Mouse (Mus musculus): ENCODE measurements around the gene Mybbp1a. TPM values are rescaled to one million over a fixed set of nuclear protein-coding genes. Genes with fewer than 3 reads are reported as not detected.
A peak's percentile ranks its signal among the peaks of the same experiment; 100 is the strongest.
"Not testable (repeated sequence)": the region's sequence is repeated elsewhere in the genome, so short reads cannot be mapped to it uniquely, and the experiment has no call there.

Mybbp1a gene
- polyA plus RNA-seq, 1 experiment = 124 TPM

GRCm38 (mm10) chr11:72436756-72437650, 4.2 kb upstream of the Mybbp1a start:
- H3K4me1 ChIP-seq (ENCODE audit: control insufficient read depth, insufficient read depth, low read length) = no peaks in the 10 kb centered on the region
- no peak for TF ChIP-seq CTCF (IDR thresholded peaks at IDR 0.05; ENCODE audit: borderline replicate concordance, insufficient read depth, low read length)
- TF ChIP-seq POLR2A (IDR thresholded peaks at IDR 0.05; ENCODE audit: low read depth, low read length) = no peak
- no peak overlapping the region for H3K27ac ChIP-seq (ENCODE audit: insufficient read depth, low read length)
- H3K4me3 ChIP-seq (ENCODE audit: insufficient read depth, low read length) = no peak overlapping the region

- TF ChIP-seq CTCF (IDR thresholded peaks at IDR 0.05; ENCODE audit: borderline replicate concordance, insufficient read depth, low read length) (no peak), POLR2A (IDR thresholded peaks at IDR 0.05; ENCODE audit: low read depth, low read length) (no peak)
- no peak overlapping the region for H3K4me3 ChIP-seq (ENCODE audit: insufficient read depth, low read length)
- peaks cover 2% of the 10 kb centered on the region; the same call in 1 of the 2 replicates for H3K4me1 ChIP-seq (ENCODE audit: control insufficient read depth, insufficient read depth, low read length)
- H3K27ac ChIP-seq (ENCODE audit: insufficient read depth, low read length) = no peak overlapping the region
Observed at GRCm38 (mm10) chr11:72438411-72438810, 2.7 kb upstream of the Mybbp1a start.

GRCm38 (mm10) chr11:72440597-72440964, 574 bp upstream of the Mybbp1a start:
- peak overlapping the region; percentile 96 for H3K4me3 ChIP-seq (ENCODE audit: insufficient read depth, low read length)
- H3K27ac ChIP-seq (ENCODE audit: insufficient read depth, low read length) = peak overlapping the region; percentile 79
- H3K4me1 ChIP-seq (ENCODE audit: control insufficient read depth, insufficient read depth, low read length) = not testable (repeated sequence)

- Histone ChIP-seq H3K4me3 (ENCODE audit: insufficient read depth, low read length) (no peak overlapping the region), H3K4me1 (ENCODE audit: control insufficient read depth, insufficient read depth, low read length) (peaks cover 2% of the 10 kb centered on the region; the same call in 1 of the 2 replicates), H3K27ac (ENCODE audit: insufficient read depth, low read length) (no peak overlapping the region)
- TF ChIP-seq CTCF (IDR thresholded peaks at IDR 0.05; ENCODE audit: borderline replicate concordance, insufficient read depth, low read length) (peak; percentile 64; the same call in 1 of the 2 replicates), POLR2A (IDR thresholded peaks at IDR 0.05; ENCODE audit: low read depth, low read length) (no peak)
Observed at GRCm38 (mm10) chr11:72446311-72447105, 5.4 kb downstream of the Mybbp1a start.

GRCm38 (mm10) chr11:72447475-72447874, 6.3 kb downstream of the Mybbp1a start:
- H3K4me3 ChIP-seq (ENCODE audit: insufficient read depth, low read length) = no peak overlapping the region
- no peak for TF ChIP-seq POLR2A (IDR thresholded peaks at IDR 0.05; ENCODE audit: low read depth, low read length)
- no peak for TF ChIP-seq CTCF (IDR thresholded peaks at IDR 0.05; ENCODE audit: borderline replicate concordance, insufficient read depth, low read length)
- H3K27ac ChIP-seq (ENCODE audit: insufficient read depth, low read length) = no peak overlapping the region
- H3K4me1 ChIP-seq (ENCODE audit: control insufficient read depth, insufficient read depth, low read length) = no peaks in the 10 kb centered on the region; the same call in 1 of the 2 replicates

GRCm38 (mm10) chr11:72452140-72452665, 11.0 kb downstream of the Mybbp1a start:
- no peak overlapping the region for H3K27ac ChIP-seq (ENCODE audit: insufficient read depth, low read length)
- H3K4me1 ChIP-seq (ENCODE audit: control insufficient read depth, insufficient read depth, low read length) = no peaks in the 10 kb centered on the region
- H3K4me3 ChIP-seq (ENCODE audit: insufficient read depth, low read length) = no peak overlapping the region
- no peak for TF ChIP-seq CTCF (IDR thresholded peaks at IDR 0.05; ENCODE audit: borderline replicate concordance, insufficient read depth, low read length)
- TF ChIP-seq POLR2A (IDR thresholded peaks at IDR 0.05; ENCODE audit: low read depth, low read length) = no peak

GRCm38 (mm10) chr11:72453105-72453953, 12.2 kb downstream of the Mybbp1a start:
- no peaks in the 10 kb centered on the region for H3K4me1 ChIP-seq (ENCODE audit: control insufficient read depth, insufficient read depth, low read length)
- no peak overlapping the region for H3K4me3 ChIP-seq (ENCODE audit: insufficient read depth, low read length)
- no peak overlapping the region for H3K27ac ChIP-seq (ENCODE audit: insufficient read depth, low read length)
- no peak for TF ChIP-seq CTCF (IDR thresholded peaks at IDR 0.05; ENCODE audit: borderline replicate concordance, insufficient read depth, low read length)
- no peak for TF ChIP-seq POLR2A (IDR thresholded peaks at IDR 0.05; ENCODE audit: low read depth, low read length)

GRCm38 (mm10) chr11:72455694-72456093, 14.5 kb downstream of the Mybbp1a start:
- Histone ChIP-seq H3K4me3 (ENCODE audit: insufficient read depth, low read length) (no peak overlapping the region), H3K4me1 (ENCODE audit: control insufficient read depth, insufficient read depth, low read length) (no peaks in the 10 kb centered on the region), H3K27ac (ENCODE audit: insufficient read depth, low read length) (no peak overlapping the region)
- TF ChIP-seq POLR2A (IDR thresholded peaks at IDR 0.05; ENCODE audit: low read depth, low read length) = no peak

- no peak overlapping the region for H3K27ac ChIP-seq (ENCODE audit: insufficient read depth, low read length)
- H3K4me3 ChIP-seq (ENCODE audit: insufficient read depth, low read length) = no peak overlapping the region
- no peaks in the 10 kb centered on the region for H3K4me1 ChIP-seq (ENCODE audit: control insufficient read depth, insufficient read depth, low read length)
- TF ChIP-seq POLR2A (IDR thresholded peaks at IDR 0.05; ENCODE audit: low read depth, low read length) (no peak), CTCF (IDR thresholded peaks at IDR 0.05; ENCODE audit: borderline replicate concordance, insufficient read depth, low read length) (no peak)
Observed at GRCm38 (mm10) chr11:72457995-72458496, 16.9 kb downstream of the Mybbp1a start.
